Mouse (Mus musculus): ENCODE measurements at regions not wholly inside any gene's neighbourhood (a gene's known extent, or its start where the extent isn't known, plus 50 kb on each side); places are given as distances from the start of the nearest gene placed in this dataset.

DNA sequence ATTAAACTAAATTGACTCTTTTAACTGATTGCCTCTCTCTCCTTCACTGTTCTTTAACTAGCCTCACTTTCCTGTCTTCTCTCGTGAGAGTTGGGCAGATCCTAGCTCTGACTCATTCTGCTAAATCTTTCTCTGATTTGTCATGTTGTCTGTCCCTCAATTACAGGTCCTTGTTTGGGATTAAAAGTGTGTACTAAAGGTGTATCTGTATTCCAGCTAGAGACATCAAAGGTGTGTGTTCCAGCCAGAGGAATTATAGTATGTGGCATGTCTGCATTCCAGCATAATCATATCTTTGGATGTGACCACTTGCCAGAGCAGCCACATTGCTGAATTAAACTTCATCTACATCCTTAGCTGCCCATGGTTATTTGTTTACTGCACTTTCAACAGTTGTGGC lies 167.5 kb upstream of the Fam83b start:
- Histone ChIP-seq H3K27me3 (ENCODE audit: insufficient read depth, low read length) (no peaks in the 10 kb centered on the region), H3K4me2 (ENCODE audit: low read depth, low read length, poor library complexity, severe bottlenecking) (no peak overlapping the region), H3K9me3 (ENCODE audit: low read length) (no peaks in the 10 kb centered on the region), H3K4me3 (ENCODE audit: low read depth, low read length) (no peak overlapping the region), H3K27ac (ENCODE audit: low read depth, low read length) (no peak overlapping the region), H3K4me1 (ENCODE audit: insufficient read depth, low read length) (no peaks in the 10 kb centered on the region), H3K36me3 (ENCODE audit: insufficient read depth, low read length) (no peaks in the 10 kb centered on the region), H3K9ac (replicated peaks; ENCODE audit: low read length, poor library complexity, severe bottlenecking) (no peak overlapping the region)
- TF ChIP-seq CTCF (IDR thresholded peaks at IDR 0.05): no peak
- ATAC-seq (ENCODE audit: low FRiP score) (no peak), DNase-seq (ENCODE audit: low spot score) (no peak)
- WGBS: 69% methylated on average over 1 of the region's 1 CpGs

DNA sequence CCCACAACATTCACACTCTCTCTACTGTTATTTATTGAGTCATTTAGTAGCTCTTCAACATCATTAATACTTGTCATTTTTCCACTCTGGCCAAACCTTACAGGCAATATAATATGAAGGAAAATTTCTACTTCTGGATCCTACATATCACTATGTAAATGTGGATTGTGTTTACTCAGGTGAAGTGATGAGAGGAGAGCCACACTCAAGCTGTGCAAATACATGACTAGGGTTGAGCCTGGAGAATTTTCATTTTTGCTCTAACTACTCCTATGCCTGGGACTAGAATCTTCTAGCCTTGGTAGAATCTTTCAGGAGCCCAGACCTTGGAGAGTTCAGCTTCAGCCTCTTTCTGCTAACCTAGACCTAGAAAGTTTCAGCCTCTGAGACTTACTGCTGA lies 166.9 kb upstream of the Fam83b start:
- H3K9me3 ChIP-seq (ENCODE audit: low read length): no peaks in the 10 kb centered on the region
- no peaks in the 10 kb centered on the region for H3K36me3 ChIP-seq (ENCODE audit: insufficient read depth, low read length)
- TF ChIP-seq CTCF (IDR thresholded peaks at IDR 0.05): no peak
- H3K4me1 ChIP-seq (ENCODE audit: insufficient read depth, low read length): no peaks in the 10 kb centered on the region
- H3K9ac ChIP-seq (replicated peaks; ENCODE audit: low read length, poor library complexity, severe bottlenecking): no peak overlapping the region
- ATAC-seq (ENCODE audit: low FRiP score): no peak
- H3K27me3 ChIP-seq (ENCODE audit: insufficient read depth, low read length): no peaks in the 10 kb centered on the region
- no peak overlapping the region for H3K4me3 ChIP-seq (ENCODE audit: low read depth, low read length)
- no peak overlapping the region for H3K27ac ChIP-seq (ENCODE audit: low read depth, low read length)
- DNase-seq (ENCODE audit: low spot score): no peak
- H3K4me2 ChIP-seq (ENCODE audit: low read depth, low read length, poor library complexity, severe bottlenecking): no peak overlapping the region

DNA sequence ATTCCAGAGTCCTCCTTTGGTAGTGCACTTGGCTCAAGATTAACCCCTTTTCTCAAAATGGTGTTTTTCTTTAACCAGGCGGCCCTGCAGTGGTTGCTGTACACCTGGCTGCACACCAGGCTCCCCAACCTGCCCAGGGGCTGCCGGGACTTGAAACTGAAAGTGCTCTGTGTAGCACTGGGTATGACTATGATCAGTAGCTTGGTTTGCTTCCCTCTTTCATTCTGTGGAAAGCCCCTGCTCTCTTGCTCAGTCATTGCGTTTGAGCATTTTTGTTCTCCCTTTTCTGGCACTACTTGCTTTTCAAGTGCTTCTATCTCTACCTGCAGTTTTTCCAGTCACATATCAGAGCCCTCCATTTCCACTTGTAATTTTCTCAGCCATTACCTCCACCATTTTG lies 156.0 kb upstream of the Fam83b start:
- 80% methylated on average over 3 of the region's 3 CpGs for WGBS
- Histone ChIP-seq H3K9ac (replicated peaks; ENCODE audit: low read length, poor library complexity, severe bottlenecking) (no peak overlapping the region), H3K9me3 (ENCODE audit: low read length) (no peaks in the 10 kb centered on the region), H3K36me3 (ENCODE audit: insufficient read depth, low read length) (no peaks in the 10 kb centered on the region), H3K27me3 (ENCODE audit: insufficient read depth, low read length) (no peaks in the 10 kb centered on the region), H3K4me3 (ENCODE audit: low read depth, low read length) (no peak overlapping the region), H3K4me1 (ENCODE audit: insufficient read depth, low read length) (no peaks in the 10 kb centered on the region), H3K4me2 (ENCODE audit: low read depth, low read length, poor library complexity, severe bottlenecking) (no peak overlapping the region), H3K27ac (ENCODE audit: low read depth, low read length) (no peak overlapping the region)
- no peak for TF ChIP-seq CTCF (IDR thresholded peaks at IDR 0.05)
- ATAC-seq (ENCODE audit: low FRiP score) (no peak), DNase-seq (ENCODE audit: low spot score) (no peak)

GRCm38 (mm10) chr9:76715852-76716251 lies 148.9 kb upstream of the Fam83b start:
- ATAC-seq (ENCODE audit: low FRiP score) (no peak), DNase-seq (ENCODE audit: low spot score) (no peak)
- Histone ChIP-seq H3K27me3 (ENCODE audit: insufficient read depth, low read length) (no peaks in the 10 kb centered on the region), H3K4me3 (ENCODE audit: low read depth, low read length) (no peak overlapping the region), H3K4me2 (ENCODE audit: low read depth, low read length, poor library complexity, severe bottlenecking) (no peak overlapping the region), H3K27ac (ENCODE audit: low read depth, low read length) (no peak overlapping the region), H3K4me1 (ENCODE audit: insufficient read depth, low read length) (no peaks in the 10 kb centered on the region), H3K9me3 (ENCODE audit: low read length) (no peaks in the 10 kb centered on the region), H3K9ac (replicated peaks; ENCODE audit: low read length, poor library complexity, severe bottlenecking) (no peak overlapping the region), H3K36me3 (ENCODE audit: insufficient read depth, low read length) (no peaks in the 10 kb centered on the region)
- TF ChIP-seq CTCF (IDR thresholded peaks at IDR 0.05): no peak
- 88% methylated on average over 1 of the region's 1 CpGs for WGBS

- Histone ChIP-seq H3K27ac (ENCODE audit: low read depth, low read length) (no peak overlapping the region), H3K4me1 (ENCODE audit: insufficient read depth, low read length) (no peaks in the 10 kb centered on the region), H3K36me3 (ENCODE audit: insufficient read depth, low read length) (no peaks in the 10 kb centered on the region), H3K4me3 (ENCODE audit: low read depth, low read length) (no peak overlapping the region), H3K4me2 (ENCODE audit: low read depth, low read length, poor library complexity, severe bottlenecking) (no peak overlapping the region), H3K9me3 (ENCODE audit: low read length) (no peaks in the 10 kb centered on the region), H3K9ac (replicated peaks; ENCODE audit: low read length, poor library complexity, severe bottlenecking) (no peak overlapping the region), H3K27me3 (ENCODE audit: insufficient read depth, low read length) (no peaks in the 10 kb centered on the region)
- no peak for TF ChIP-seq CTCF (IDR thresholded peaks at IDR 0.05)
- DNase-seq (ENCODE audit: low spot score): no peak
- no peak for ATAC-seq (ENCODE audit: low FRiP score)
- WGBS: 43% methylated on average over 1 of the region's 1 CpGs
These were observed 139.5 kb upstream of the Fam83b start for GRCm38 (mm10) chr9:76706451-76706850.

DNA sequence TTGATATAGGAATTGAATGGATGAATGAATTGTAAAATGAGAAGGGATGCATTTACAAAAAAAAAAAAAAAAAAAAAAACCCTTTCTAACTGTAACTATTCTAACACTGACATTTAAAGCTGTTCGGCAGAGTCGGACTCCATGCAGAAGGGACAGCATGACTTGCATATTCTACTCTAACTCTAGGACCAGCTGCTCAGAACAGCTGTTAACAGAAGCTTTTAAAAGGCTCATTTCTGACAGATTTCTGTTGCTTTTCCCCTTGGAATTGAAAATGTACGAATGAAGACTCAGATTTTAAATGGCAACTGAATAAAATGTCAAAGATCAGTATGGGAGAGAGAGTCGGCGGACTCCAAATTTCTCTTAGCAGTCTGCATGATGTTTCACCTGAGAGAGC lies 138.9 kb upstream of the Fam83b start:
- H3K4me2 ChIP-seq (ENCODE audit: low read depth, low read length, poor library complexity, severe bottlenecking): no peak overlapping the region
- H3K4me1 ChIP-seq (ENCODE audit: insufficient read depth, low read length): no peaks in the 10 kb centered on the region
- no peaks in the 10 kb centered on the region for H3K27me3 ChIP-seq (ENCODE audit: insufficient read depth, low read length)
- H3K9me3 ChIP-seq (ENCODE audit: low read length): no peaks in the 10 kb centered on the region
- H3K36me3 ChIP-seq (ENCODE audit: insufficient read depth, low read length): no peaks in the 10 kb centered on the region
- no peak overlapping the region for H3K4me3 ChIP-seq (ENCODE audit: low read depth, low read length)
- H3K9ac ChIP-seq (replicated peaks; ENCODE audit: low read length, poor library complexity, severe bottlenecking): no peak overlapping the region
- no peak for ATAC-seq (ENCODE audit: low FRiP score)
- 78% methylated on average over 5 of the region's 5 CpGs for WGBS
- H3K27ac ChIP-seq (ENCODE audit: low read depth, low read length): no peak overlapping the region
- no peak for TF ChIP-seq CTCF (IDR thresholded peaks at IDR 0.05)
- peak; percentile 3 for DNase-seq (ENCODE audit: low spot score)

GRCm38 (mm10) chr9:76695547-76695946 lies 128.6 kb upstream of the Fam83b start:
- Histone ChIP-seq H3K36me3 (ENCODE audit: insufficient read depth, low read length) (no peaks in the 10 kb centered on the region), H3K9ac (replicated peaks; ENCODE audit: low read length, poor library complexity, severe bottlenecking) (no peak overlapping the region), H3K27ac (ENCODE audit: low read depth, low read length) (no peak overlapping the region), H3K9me3 (ENCODE audit: low read length) (no peaks in the 10 kb centered on the region), H3K4me3 (ENCODE audit: low read depth, low read length) (no peak overlapping the region), H3K27me3 (ENCODE audit: insufficient read depth, low read length) (no peaks in the 10 kb centered on the region), H3K4me1 (ENCODE audit: insufficient read depth, low read length) (no peaks in the 10 kb centered on the region), H3K4me2 (ENCODE audit: low read depth, low read length, poor library complexity, severe bottlenecking) (no peak overlapping the region)
- no peak for DNase-seq (ENCODE audit: low spot score)
- no peak for ATAC-seq (ENCODE audit: low FRiP score)
- 78% methylated on average over 4 of the region's 4 CpGs for WGBS
- no peak for TF ChIP-seq CTCF (IDR thresholded peaks at IDR 0.05)
